Mouse (Mus musculus) small intestine, adult 2 months (tissue): ENCODE data around the gene Sh3pxd2b. TPM values are rescaled to one million over a fixed set of nuclear protein-coding genes. Genes with fewer than 3 reads are reported as not detected.

Experiments used
- H3K27ac ChIP-seq: fragments of 200-500 bp; 2 replicates; pipeline ENCODE4 v1.5.1; 2012; ENCODE audit warnings: low read depth, low read length, control low read depth, inconsistent platforms; ENCODE audit not compliant: insufficient read depth
- H3K27me3 ChIP-seq: fragments of 200-500 bp; 2 replicates; pipeline ENCODE4 v1.6.1; 2012; ENCODE audit warnings: mild to moderate bottlenecking, moderate library complexity, low read length, inconsistent platforms; ENCODE audit not compliant: control insufficient read depth, insufficient read depth
- H3K36me3 ChIP-seq: fragments of 200-500 bp; 2 replicates; pipeline ENCODE4 v1.6.1; 2012; ENCODE audit warnings: mild to moderate bottlenecking, low read length, control low read depth, inconsistent platforms; ENCODE audit not compliant: control insufficient read depth, insufficient read depth
- H3K4me1 ChIP-seq: fragments of 200-500 bp; 2 replicates; pipeline ENCODE4 v1.6.1; 2012; ENCODE audit warnings: low read length, inconsistent platforms, mixed read lengths; ENCODE audit not compliant: control insufficient read depth, insufficient read depth, insufficient read length
- H3K4me3 ChIP-seq: fragments of 200-500 bp; 2 replicates; pipeline ENCODE4 v1.5.1; 2012; ENCODE audit warnings: low read depth, mild to moderate bottlenecking, control low read depth, inconsistent platforms, low read length, moderate library complexity
- CTCF ChIP-seq: fragments of 200-500 bp; IDR thresholded peaks from 2 replicates; pipeline ENCODE4 v1.5.1; 2012; ENCODE audit warnings: low read depth, mild to moderate bottlenecking, control low read depth, inconsistent platforms, low read length, moderate library complexity, mixed read lengths; ENCODE audit not compliant: insufficient replicate concordance, insufficient read length; ENCODE audit errors: extremely low read depth
- POLR2A ChIP-seq: fragments of 200-500 bp; IDR thresholded peaks from 2 replicates; pipeline ENCODE4 v1.6.1; 2012; ENCODE audit warnings: low read depth, mild to moderate bottlenecking, control low read depth, inconsistent platforms, low read length, moderate library complexity
- WGBS: fragments of 180-500 bp; shearing (Covaris S2); methylation state at CpG from one replicate; pipeline ENCODE4 v1.1.7; 2018; 5-methylcytosine and 5-hydroxymethylcytosine counted together
- polyA plus RNA-seq: library from polyadenylated mRNA; depleted of rRNA; stranded (reverse); fragments of >200 nt; gene quantifications from 2 replicates; pipeline ENCODE4 v1.2.3, GENCODE M21; 2012

Sh3pxd2b gene
- polyA plus RNA-seq, 1 experiment: 2.4 TPM

DNA sequence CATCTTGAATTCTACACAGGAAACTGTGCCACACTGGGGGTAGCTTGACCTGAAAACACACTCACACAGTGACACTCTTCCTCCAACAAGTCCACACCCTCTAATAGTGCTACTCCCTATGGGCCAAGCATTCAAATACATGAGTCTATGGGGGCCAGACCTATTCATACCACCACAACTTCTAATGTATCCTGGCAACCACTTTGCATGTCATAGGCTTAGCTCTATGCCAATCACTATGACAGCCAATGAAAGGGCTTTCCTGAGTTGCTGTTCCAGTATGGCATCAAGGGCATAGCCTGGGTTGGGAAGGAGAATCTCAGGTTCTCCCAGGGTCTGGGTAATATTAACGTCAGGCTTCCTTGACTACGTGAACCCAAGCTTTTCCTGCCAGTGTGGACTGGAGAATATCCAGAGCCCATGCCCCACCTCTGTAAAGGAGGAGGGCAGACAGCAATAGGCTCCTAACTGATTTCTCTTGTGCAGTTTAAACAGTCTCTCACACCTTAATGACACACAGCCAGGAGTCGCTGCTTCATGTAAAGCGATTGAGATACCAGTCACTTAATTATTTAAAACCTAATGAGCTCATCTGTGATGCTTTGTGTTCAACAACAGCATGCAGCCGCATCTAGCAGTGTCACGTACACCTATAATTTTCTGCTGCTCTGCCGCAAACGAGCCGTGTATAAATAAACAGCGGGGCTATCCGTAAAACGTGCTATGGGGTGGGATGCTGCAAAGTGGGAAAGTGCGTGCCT lies 25.8 kb downstream of the Sh3pxd2b start:
- Histone ChIP-seq H3K27ac (no peak overlapping the region), H3K36me3 (no peaks in the 10 kb centered on the region), H3K4me3 (no peak overlapping the region), H3K4me1 (no peaks in the 10 kb centered on the region), H3K27me3 (no peaks in the 10 kb centered on the region)
- TF ChIP-seq POLR2A (no peak), CTCF (no peak)
- 83% methylated on average over 13 of the region's 13 CpGs for WGBS

DNA sequence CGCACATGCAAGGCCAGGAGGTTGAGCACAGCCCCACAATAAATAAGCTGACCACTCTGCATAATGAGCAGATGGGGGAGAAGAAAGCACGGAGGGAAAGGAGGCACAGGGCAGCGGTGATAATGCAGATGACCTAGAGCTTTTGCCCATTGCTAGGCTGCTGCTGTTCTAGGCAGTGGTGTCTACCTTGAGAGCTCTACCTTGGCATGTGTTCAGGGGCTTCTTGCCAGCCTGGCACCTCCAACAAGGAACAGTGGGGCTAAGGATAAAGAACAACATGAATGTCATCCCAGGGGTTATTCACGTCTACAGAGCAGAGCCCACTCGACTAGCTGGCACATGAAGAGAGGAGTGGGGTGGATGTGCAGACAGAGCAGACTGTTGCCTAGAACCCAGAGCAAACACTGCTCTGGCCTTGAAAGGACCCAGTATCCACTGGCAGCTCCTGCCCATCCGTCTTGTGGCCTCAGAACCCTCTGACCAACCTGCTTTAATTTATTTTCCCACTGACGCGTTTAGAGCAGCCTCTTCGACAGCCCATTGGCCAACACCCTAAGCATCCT lies 26.5 kb downstream of the Sh3pxd2b start:
- Histone ChIP-seq H3K27me3 (no peaks in the 10 kb centered on the region), H3K4me1 (no peaks in the 10 kb centered on the region), H3K36me3 (no peaks in the 10 kb centered on the region), H3K27ac (no peak overlapping the region), H3K4me3 (no peak overlapping the region)
- no peak for TF ChIP-seq POLR2A
- no peak for TF ChIP-seq CTCF
- WGBS: 86% methylated on average over 9 of the region's 9 CpGs

DNA sequence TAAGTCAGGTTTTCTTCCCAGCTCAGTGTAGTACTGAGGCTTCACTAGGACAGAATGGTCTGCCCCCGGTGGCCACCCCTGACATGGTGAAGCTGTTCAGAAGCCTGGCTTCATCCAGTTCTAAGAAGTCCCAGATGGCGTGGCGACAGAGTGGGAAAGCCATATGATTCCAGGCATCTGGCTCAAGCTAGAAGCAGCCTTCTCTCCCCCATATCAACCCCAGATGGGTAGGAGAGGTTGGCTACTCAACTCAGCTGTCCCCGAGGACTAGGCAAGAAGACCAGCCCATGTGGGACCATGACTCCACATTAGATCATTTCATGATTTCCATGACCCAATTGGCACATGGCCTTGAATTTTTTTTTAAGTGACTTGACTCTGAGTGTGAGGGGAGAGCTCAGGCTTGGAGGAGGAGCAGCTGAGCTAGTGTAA lies 27.5 kb downstream of the Sh3pxd2b start:
- no peak for TF ChIP-seq POLR2A
- Histone ChIP-seq H3K27ac (no peak overlapping the region), H3K27me3 (no peaks in the 10 kb centered on the region), H3K4me3 (no peak overlapping the region), H3K36me3 (no peaks in the 10 kb centered on the region), H3K4me1 (no peaks in the 10 kb centered on the region)
- 78% methylated on average over 4 of the region's 4 CpGs for WGBS

DNA sequence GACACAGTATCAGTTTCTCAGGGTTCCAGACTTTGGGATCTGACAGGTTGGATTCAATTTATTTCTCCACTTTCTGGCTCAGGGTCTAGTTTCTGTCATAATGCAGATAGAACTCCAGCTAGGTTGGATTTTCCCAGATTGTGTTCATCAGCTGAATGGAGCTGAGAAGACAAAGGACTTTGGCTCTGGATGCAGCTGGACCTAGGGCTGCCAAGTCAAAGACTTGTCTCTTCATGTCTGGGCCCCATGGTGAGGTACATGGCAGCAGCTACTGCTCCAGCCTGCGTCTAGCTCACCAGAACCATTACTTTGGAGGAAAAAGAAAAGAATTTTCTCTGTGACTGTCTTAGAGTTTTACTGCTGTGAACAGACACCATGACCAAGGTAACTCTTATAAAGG lies 28.5 kb downstream of the Sh3pxd2b start:
- Histone ChIP-seq H3K27me3 (no peaks in the 10 kb centered on the region), H3K27ac (no peak overlapping the region), H3K4me1 (no peaks in the 10 kb centered on the region), H3K36me3 (no peaks in the 10 kb centered on the region), H3K4me3 (no peak overlapping the region)
- TF ChIP-seq POLR2A (no peak), CTCF (no peak)
- 95% methylated on average over 1 of the region's 1 CpGs for WGBS

DNA sequence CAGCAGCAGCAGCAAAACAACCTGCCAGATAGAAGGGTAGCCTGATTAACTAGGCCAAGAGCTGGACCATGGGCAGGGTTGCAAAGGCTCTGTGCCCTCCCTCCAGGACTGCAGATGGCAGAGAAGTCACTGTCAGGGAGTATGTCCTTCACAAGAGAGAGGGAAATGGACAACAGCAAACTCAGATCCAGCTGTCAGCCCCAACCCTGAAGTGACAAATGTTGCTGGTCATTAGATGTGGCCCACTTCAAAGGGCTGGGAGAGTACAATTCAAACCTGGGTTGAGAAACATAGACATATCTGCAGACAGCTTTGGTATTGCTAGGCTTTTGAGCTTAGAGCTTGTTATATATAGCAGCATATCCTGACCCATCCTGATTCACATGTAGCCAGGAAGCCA lies 32.3 kb downstream of the Sh3pxd2b start:
- Histone ChIP-seq H3K27me3 (no peaks in the 10 kb centered on the region), H3K4me1 (no peaks in the 10 kb centered on the region), H3K4me3 (no peak overlapping the region), H3K36me3 (no peaks in the 10 kb centered on the region), H3K27ac (no peak overlapping the region)
- TF ChIP-seq CTCF (no peak), POLR2A (no peak)

DNA sequence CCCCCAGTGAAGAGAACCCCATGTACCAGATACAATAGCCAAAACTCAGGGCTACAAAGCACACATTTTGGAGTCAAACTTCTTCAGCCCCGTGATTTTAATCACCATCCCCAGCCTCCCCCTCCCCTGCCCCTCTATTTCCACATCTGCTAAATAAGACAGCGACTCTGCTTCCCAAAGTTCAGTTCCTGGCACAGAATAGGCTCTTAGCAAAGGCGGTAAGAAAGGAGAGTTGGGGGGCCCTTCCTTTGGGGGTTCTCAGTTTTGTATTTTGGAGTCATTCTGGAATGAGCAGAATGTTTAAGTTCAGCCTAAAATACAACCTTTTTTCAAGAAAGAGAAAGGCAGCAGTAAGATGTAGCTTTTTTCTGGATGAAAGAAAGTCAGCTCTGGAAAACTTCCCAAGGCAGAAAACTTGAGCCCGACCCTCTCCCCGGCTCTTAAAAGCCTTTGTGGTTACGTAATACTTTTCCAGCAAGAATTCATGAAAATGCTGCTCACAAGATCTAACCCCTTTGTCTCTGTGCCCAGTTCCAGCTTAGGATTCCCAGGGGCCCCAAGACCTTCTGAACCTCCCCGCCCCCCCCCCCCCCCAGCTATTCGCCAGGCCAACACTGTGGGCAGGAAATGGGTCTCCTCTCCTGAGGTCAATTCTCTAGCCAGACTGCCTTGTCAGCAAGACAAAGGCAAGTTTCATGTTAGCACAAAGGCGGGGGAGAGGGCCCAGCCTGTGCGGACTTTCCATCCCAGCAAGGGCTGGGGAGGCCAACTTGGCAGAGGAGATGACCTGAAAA lies 35.9 kb downstream of the Sh3pxd2b start:
- Histone ChIP-seq H3K36me3 (no peaks in the 10 kb centered on the region), H3K27ac (no peak overlapping the region), H3K27me3 (no peaks in the 10 kb centered on the region), H3K4me1 (no peaks in the 10 kb centered on the region), H3K4me3 (no peak overlapping the region)
- WGBS: 71% methylated on average over 10 of the region's 10 CpGs
- no peak for TF ChIP-seq CTCF
- TF ChIP-seq POLR2A: no peak

DNA sequence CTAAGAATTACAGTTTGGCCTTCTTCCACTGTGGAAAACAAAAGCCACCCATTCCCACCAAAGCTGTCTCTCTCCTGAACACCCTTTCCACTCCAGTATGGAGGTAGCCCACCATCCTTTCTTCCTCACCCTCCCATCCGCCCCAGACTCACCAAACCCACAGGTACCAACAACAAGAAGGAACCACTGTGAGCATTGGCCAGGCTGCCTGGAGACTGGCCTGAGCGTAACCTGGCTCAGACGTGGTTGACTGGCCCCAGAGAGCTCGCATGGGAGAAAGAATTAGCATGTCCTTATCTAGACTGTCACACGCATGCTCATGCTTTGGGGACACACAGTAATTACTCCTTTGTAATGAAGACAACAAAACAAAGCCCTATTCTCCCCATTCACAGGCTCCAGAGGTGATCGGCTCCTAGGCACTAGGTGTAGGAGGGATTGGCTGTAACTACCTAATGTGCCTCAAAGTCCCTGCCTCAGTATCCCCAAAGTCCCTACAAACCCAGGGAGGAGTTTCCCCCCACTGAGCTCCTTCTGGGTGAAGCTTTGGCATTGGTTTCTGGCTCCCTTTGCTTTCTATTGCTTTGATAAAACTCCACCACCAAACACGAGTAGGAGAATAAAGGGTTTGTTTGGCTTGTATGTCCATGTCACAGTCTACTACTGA lies 36.6 kb downstream of the Sh3pxd2b start:
- no peaks in the 10 kb centered on the region for H3K36me3 ChIP-seq
- H3K27ac ChIP-seq: no peak overlapping the region
- TF ChIP-seq POLR2A: no peak
- 82% methylated on average over 7 of the region's 7 CpGs for WGBS
- H3K27me3 ChIP-seq: no peaks in the 10 kb centered on the region
- H3K4me3 ChIP-seq: no peak overlapping the region
- no peaks in the 10 kb centered on the region for H3K4me1 ChIP-seq
